Mouse (Mus musculus): ENCODE results near the gene Selenoo. TPM values are rescaled to one million over a fixed set of nuclear protein-coding genes. Genes with fewer than 3 reads are reported as not detected.

Gene Selenoo
- polyA plus RNA-seq, 1 experiment from 2014 or later, result 17.2 TPM

DNA sequence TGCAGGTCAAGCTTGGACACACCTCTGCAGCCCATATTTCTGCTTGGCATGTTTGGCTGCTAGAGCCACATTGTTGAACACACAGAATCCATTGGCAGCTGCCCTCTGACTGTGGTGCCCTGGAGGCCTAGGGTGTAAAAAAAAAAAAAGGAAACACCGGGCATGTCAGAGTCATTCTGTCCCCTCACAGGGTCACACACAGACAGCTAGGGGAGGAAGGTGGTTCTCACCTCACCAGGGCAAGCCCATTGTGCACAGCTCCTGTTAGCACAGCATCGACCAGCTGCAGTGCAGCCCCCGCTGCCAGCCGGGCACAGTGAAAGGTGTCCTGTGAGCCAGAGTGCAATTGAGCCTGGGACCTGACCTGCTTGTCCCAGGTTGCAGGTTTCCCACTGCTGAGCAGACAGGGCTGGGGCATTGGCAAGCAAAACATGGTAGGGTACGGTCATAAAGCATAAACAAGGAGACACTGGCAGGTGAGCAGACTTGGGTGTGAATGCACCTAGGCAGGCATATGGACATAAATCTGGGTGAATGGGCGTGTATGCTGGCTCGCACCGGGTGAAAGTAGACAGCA lies 38.6 kb downstream of the Selenoo start:
- H3K36me3 ChIP-seq (ENCODE audit: control insufficient read depth, insufficient read depth, low read length), result no peaks in the 10 kb centered on the region
- H3K27ac ChIP-seq (ENCODE audit: low read depth, low read length), result no peak overlapping the region
- H3K4me2 ChIP-seq (replicated peaks; ENCODE audit: low read depth, low read length), result peak overlapping the region; percentile 58
- 93% methylated on average over 8 of the region's 8 CpGs for WGBS
- no peak for DNase-seq (ENCODE audit: low spot score)
- H3K4me3 ChIP-seq (ENCODE audit: low read depth, low read length), result peak overlapping the region; percentile 55
- no peak for ATAC-seq (ENCODE audit: low FRiP score)
- peak overlapping the region; percentile 82 for H3K9ac ChIP-seq (ENCODE audit: low read depth, low read length)
- H3K27me3 ChIP-seq (ENCODE audit: control insufficient read depth, insufficient read depth, low read length), result no peaks in the 10 kb centered on the region
- H3K4me1 ChIP-seq (replicated peaks; ENCODE audit: control insufficient read depth, insufficient read depth, low read length), result peaks cover 9% of the 10 kb centered on the region
- no peaks in the 10 kb centered on the region for H3K9me3 ChIP-seq (ENCODE audit: control insufficient read depth, low read length)

DNA sequence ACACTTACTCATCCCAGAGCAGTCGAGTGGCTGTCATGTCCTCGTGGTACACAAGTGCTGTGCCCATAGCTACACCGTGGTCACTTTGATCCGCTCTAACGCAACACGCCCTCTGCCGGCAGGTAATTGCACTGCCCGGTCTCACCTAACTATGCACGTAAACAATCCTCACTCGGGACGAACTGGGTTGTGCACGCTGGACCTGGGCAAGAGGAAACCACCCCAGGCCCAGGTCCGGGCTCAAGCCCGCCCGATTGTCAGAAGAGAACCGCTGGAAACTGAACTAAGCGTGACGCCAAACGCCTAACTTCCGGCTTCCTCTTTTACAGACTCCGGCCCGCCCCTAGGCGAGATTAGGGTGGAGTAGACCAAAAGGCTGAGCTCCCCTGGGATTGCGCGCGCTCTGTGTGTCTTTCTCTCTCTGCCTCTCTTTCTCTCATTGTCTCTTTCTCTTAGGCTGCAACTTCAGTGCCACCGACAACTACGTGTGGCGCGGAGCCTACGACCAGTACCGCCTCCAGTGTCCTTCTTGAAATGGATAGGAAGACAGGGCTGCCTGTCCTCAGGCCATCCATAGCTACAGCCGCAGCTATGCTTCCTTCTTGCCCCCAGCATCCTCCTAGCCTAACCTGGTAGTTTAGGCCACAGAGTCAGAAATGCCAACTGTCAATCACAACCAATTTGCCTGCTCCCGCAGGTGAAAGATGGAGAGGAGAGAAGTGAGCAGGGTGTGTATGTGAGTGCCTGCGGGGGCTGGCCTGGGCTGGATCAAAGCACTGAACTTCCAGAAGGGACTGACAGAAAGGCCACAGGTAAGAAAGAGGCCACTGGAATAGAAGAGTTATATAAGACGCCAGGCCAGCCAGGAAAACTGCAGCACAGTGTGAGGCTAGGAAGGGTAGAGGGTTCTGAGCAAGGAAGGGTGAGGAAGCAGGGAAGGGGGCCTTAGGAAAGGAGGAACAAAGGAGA lies 39.8 kb downstream of the Selenoo start, which contains the start of gene Hdac10:
Hdac10 (minus strand) TSS at position 319 of the 969 bp plus-strand sequence.
- ATAC-seq (ENCODE audit: low FRiP score) (peak; percentile 91), DNase-seq (ENCODE audit: low spot score) (peak; percentile 92)
- Histone ChIP-seq H3K9me3 (ENCODE audit: control insufficient read depth, low read length) (no peaks in the 10 kb centered on the region), H3K27me3 (ENCODE audit: control insufficient read depth, insufficient read depth, low read length) (no peaks in the 10 kb centered on the region), H3K36me3 (ENCODE audit: control insufficient read depth, insufficient read depth, low read length) (no peaks in the 10 kb centered on the region), H3K4me3 (ENCODE audit: low read depth, low read length) (peak within 1 kb of the TSS; percentile 55), H3K4me1 (replicated peaks; ENCODE audit: control insufficient read depth, insufficient read depth, low read length) (peaks cover 6% of the 10 kb centered on the region), H3K27ac (ENCODE audit: low read depth, low read length) (peak within 1 kb of the TSS; percentile 76), H3K9ac (ENCODE audit: low read depth, low read length) (peak within 1 kb of the TSS; percentile 82), H3K4me2 (replicated peaks; ENCODE audit: low read depth, low read length) (peak within 1 kb of the TSS; percentile 58)
- WGBS, result 3% methylated on average over 36 of the region's 36 CpGs

GRCm38 (mm10) chr15:89130245-89130644 lies 41.4 kb downstream of the Selenoo start:
- no peaks in the 10 kb centered on the region for H3K9me3 ChIP-seq (ENCODE audit: control insufficient read depth, low read length)
- no peak overlapping the region for H3K27ac ChIP-seq (ENCODE audit: low read depth, low read length)
- no peak overlapping the region for H3K4me3 ChIP-seq (ENCODE audit: low read depth, low read length)
- DNase-seq (ENCODE audit: low spot score), result no peak
- H3K4me2 ChIP-seq (replicated peaks; ENCODE audit: low read depth, low read length), result no peak overlapping the region
- no peak overlapping the region for H3K9ac ChIP-seq (ENCODE audit: low read depth, low read length)
- H3K4me1 ChIP-seq (replicated peaks; ENCODE audit: control insufficient read depth, insufficient read depth, low read length), result peaks cover 5% of the 10 kb centered on the region
- no peaks in the 10 kb centered on the region for H3K27me3 ChIP-seq (ENCODE audit: control insufficient read depth, insufficient read depth, low read length)
- no peaks in the 10 kb centered on the region for H3K36me3 ChIP-seq (ENCODE audit: control insufficient read depth, insufficient read depth, low read length)
- ATAC-seq (ENCODE audit: low FRiP score), result no peak

GRCm38 (mm10) chr15:89131316-89131715 lies 42.4 kb downstream of the Selenoo start:
- Histone ChIP-seq H3K27ac (ENCODE audit: low read depth, low read length) (no peak overlapping the region), H3K9me3 (ENCODE audit: control insufficient read depth, low read length) (no peaks in the 10 kb centered on the region), H3K4me2 (replicated peaks; ENCODE audit: low read depth, low read length) (no peak overlapping the region), H3K9ac (ENCODE audit: low read depth, low read length) (no peak overlapping the region), H3K4me3 (ENCODE audit: low read depth, low read length) (no peak overlapping the region), H3K27me3 (ENCODE audit: control insufficient read depth, insufficient read depth, low read length) (no peaks in the 10 kb centered on the region), H3K4me1 (replicated peaks; ENCODE audit: control insufficient read depth, insufficient read depth, low read length) (peaks cover 5% of the 10 kb centered on the region), H3K36me3 (ENCODE audit: control insufficient read depth, insufficient read depth, low read length) (no peaks in the 10 kb centered on the region)
- ATAC-seq (ENCODE audit: low FRiP score) (no peak), DNase-seq (ENCODE audit: low spot score) (no peak)
- WGBS, result 90% methylated on average over 3 of the region's 3 CpGs

DNA sequence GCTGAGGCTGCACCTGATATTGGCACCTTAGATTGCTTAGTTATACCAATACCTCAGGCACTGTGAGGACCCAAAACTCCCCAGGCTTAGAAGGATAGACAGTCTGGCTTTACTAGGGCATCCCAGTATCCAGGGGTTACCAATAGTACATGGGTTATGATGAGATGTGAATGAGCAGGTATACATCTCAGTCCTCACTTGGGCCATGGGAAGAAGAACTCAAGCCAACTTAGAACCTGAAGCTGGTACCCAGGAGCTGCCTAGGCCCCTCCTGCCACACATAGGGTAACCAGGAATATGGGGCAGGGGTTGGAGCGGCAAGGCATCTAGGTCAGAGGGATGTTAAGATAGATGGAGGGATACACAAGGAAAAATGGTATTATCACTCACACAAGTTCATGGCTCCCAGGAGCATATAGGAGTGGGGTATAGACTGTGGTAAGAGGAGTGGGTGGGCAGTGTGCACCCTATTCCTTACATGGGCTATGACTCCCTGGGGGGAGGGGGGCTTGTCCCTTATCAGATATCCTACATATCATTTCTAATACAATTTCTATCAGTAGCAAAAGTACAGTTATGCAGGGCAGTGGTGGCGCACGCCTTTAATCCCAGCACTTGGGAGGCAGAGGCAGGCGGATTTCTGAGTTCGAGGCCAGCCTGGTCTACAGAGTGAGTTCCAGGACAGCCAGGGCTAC lies 47.7 kb downstream of the Selenoo start:
- 99% methylated on average over 5 of the region's 5 CpGs for WGBS
- H3K27me3 ChIP-seq (ENCODE audit: control insufficient read depth, insufficient read depth, low read length), result no peaks in the 10 kb centered on the region
- no peaks in the 10 kb centered on the region for H3K36me3 ChIP-seq (ENCODE audit: control insufficient read depth, insufficient read depth, low read length)
- no peak overlapping the region for H3K9ac ChIP-seq (ENCODE audit: low read depth, low read length)
- DNase-seq (ENCODE audit: low spot score), result no peak
- H3K27ac ChIP-seq (ENCODE audit: low read depth, low read length), result no peak overlapping the region
- H3K9me3 ChIP-seq (ENCODE audit: control insufficient read depth, low read length), result no peaks in the 10 kb centered on the region
- H3K4me1 ChIP-seq (replicated peaks; ENCODE audit: control insufficient read depth, insufficient read depth, low read length), result peaks cover 2% of the 10 kb centered on the region; the same call in 1 of the 2 replicates
- no peak for ATAC-seq (ENCODE audit: low FRiP score)
- H3K4me2 ChIP-seq (replicated peaks; ENCODE audit: low read depth, low read length), result no peak overlapping the region
- H3K4me3 ChIP-seq (ENCODE audit: low read depth, low read length), result no peak overlapping the region

- 76% methylated on average over 11 of the region's 11 CpGs for WGBS
- Histone ChIP-seq H3K9ac (ENCODE audit: low read depth, low read length) (no peak overlapping the region), H3K9me3 (ENCODE audit: control insufficient read depth, low read length) (no peaks in the 10 kb centered on the region), H3K27me3 (ENCODE audit: control insufficient read depth, insufficient read depth, low read length) (no peaks in the 10 kb centered on the region), H3K4me1 (replicated peaks; ENCODE audit: control insufficient read depth, insufficient read depth, low read length) (peaks cover 2% of the 10 kb centered on the region; the same call in 1 of the 2 replicates), H3K36me3 (ENCODE audit: control insufficient read depth, insufficient read depth, low read length) (no peaks in the 10 kb centered on the region), H3K4me2 (replicated peaks; ENCODE audit: low read depth, low read length) (no peak overlapping the region), H3K27ac (ENCODE audit: low read depth, low read length) (no peak overlapping the region), H3K4me3 (ENCODE audit: low read depth, low read length) (no peak overlapping the region)
- DNase-seq (ENCODE audit: low spot score) (no peak), ATAC-seq (ENCODE audit: low FRiP score) (no peak)
These were observed 48.6 kb downstream of the Selenoo start for GRCm38 (mm10) chr15:89137378-89138045.

DNA sequence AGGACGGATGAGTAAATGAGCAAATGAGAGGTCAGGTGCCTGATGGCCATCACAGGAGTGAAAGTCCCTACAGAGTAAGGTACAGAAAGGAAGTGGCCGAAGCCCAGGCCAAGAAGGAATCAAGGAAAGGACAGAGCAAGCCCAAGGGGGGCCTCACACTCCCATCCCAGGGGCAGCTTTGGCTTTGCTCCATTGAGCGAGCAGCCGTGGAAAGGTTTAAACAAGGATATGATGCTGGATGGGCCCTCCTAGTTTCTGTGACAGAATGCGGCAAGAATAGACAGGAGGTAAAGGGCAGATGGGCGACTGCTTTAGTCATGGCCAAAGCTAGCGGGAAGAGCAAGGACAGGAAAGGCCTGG lies 49.1 kb downstream of the Selenoo start:
- DNase-seq (ENCODE audit: low spot score) (no peak), ATAC-seq (ENCODE audit: low FRiP score) (no peak)
- no peaks in the 10 kb centered on the region for H3K36me3 ChIP-seq (ENCODE audit: control insufficient read depth, insufficient read depth, low read length)
- H3K4me3 ChIP-seq (ENCODE audit: low read depth, low read length), result no peak overlapping the region
- no peaks in the 10 kb centered on the region for H3K9me3 ChIP-seq (ENCODE audit: control insufficient read depth, low read length)
- H3K27me3 ChIP-seq (ENCODE audit: control insufficient read depth, insufficient read depth, low read length), result no peaks in the 10 kb centered on the region
- H3K9ac ChIP-seq (ENCODE audit: low read depth, low read length), result no peak overlapping the region
- no peak overlapping the region for H3K27ac ChIP-seq (ENCODE audit: low read depth, low read length)
- 88% methylated on average over 7 of the region's 7 CpGs for WGBS
- peaks cover 2% of the 10 kb centered on the region; the same call in 1 of the 2 replicates for H3K4me1 ChIP-seq (replicated peaks; ENCODE audit: control insufficient read depth, insufficient read depth, low read length)
- H3K4me2 ChIP-seq (replicated peaks; ENCODE audit: low read depth, low read length), result no peak overlapping the region

DNA sequence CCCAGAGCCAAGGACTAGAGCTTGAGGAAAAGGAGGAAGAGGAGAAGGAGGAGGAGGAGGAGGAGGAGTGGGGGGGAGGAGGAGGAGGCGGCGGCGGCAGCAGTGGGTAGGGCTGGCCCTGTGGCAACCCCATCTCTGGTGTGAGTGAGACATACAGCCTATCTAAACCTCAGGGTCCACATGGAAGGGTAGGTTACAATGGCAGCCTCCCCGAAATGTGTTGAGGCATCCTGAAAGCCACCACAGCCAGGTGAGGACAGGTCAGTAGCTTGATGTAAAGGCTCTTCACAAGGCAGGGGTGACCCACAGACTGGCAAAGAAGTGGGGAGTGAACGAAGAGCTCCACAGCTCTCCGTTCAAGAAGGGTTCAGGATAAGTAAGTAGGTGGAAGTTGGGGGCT lies 49.6 kb downstream of the Selenoo start:
- no peak for ATAC-seq (ENCODE audit: low FRiP score)
- WGBS, result 92% methylated on average over 6 of the region's 6 CpGs
- peaks cover 2% of the 10 kb centered on the region; the same call in 1 of the 2 replicates for H3K4me1 ChIP-seq (replicated peaks; ENCODE audit: control insufficient read depth, insufficient read depth, low read length)

More for the DNA sequence above, 49.6 kb downstream of the Selenoo start:
- no peaks in the 10 kb centered on the region for H3K9me3 ChIP-seq (ENCODE audit: control insufficient read depth, low read length)
- H3K9ac ChIP-seq (ENCODE audit: low read depth, low read length), result no peak overlapping the region
- H3K36me3 ChIP-seq (ENCODE audit: control insufficient read depth, insufficient read depth, low read length), result no peaks in the 10 kb centered on the region
- H3K4me3 ChIP-seq (ENCODE audit: low read depth, low read length), result no peak overlapping the region
- H3K27me3 ChIP-seq (ENCODE audit: control insufficient read depth, insufficient read depth, low read length), result no peaks in the 10 kb centered on the region
- no peak overlapping the region for H3K4me2 ChIP-seq (replicated peaks; ENCODE audit: low read depth, low read length)
- no peak overlapping the region for H3K27ac ChIP-seq (ENCODE audit: low read depth, low read length)
- DNase-seq (ENCODE audit: low spot score), result no peak

Data from hindbrain, embryonic 11.5 days (tissue).